Mouse (Mus musculus) spleen, embryonic (tissue): ENCODE data around the gene Cops6.

ENCODE experiments used
- CTCF ChIA-PET: fragments of 350-600 bp; sonication (Branson Sonifier 250); formaldehyde crosslinking; loops from one replicate; lab custom pipeline; 2022; lab: Charles Lee

The Cops6 gene

GRCm38 (mm10) chr5:138160842-138161665 is at the start of gene Cops6:
Cops6 (plus strand) TSS chr5:138161071.
- CTCF ChIA-PET = no interaction called here

GRCm38 (mm10) chr5:138116255-138117198 is 44.3 kb upstream of the Cops6 start, which contains the start of gene Zscan21:
Zscan21 (plus strand) TSS chr5:138116903.
- CTCF ChIA-PET = interaction anchor here (0.6 kb wide), 1 partner anchor 71 kb away, joined by 4 read pairs; the partner anchor contains the start of gene Cnpy4

GRCm38 (mm10) chr5:138117199-138118015 is 43.5 kb upstream of the Cops6 start:
- CTCF ChIA-PET = interaction anchor here (0.9 kb wide), 1 partner anchor 32 kb away, joined by 3 read pairs; the partner anchor contains the start of gene Zkscan1

GRCm38 (mm10) chr5:138118041-138118440 is 42.8 kb upstream of the Cops6 start:
- CTCF ChIA-PET = interaction anchor here (0.7 to 0.9 kb wide), 2 partner anchors 33 to 66 kb away, joined by 3 to 4 read pairs; partner anchors contain the start of gene Zkscan1

GRCm38 (mm10) chr5:138132425-138133064 is 28.3 kb upstream of the Cops6 start:
- CTCF ChIA-PET = no interaction called here

- CTCF ChIA-PET = no interaction called here
These were observed 23.6 kb upstream of the Cops6 start for GRCm38 (mm10) chr5:138137257-138137656.

- CTCF ChIA-PET = interaction anchor here (0.6 kb wide), 1 partner anchor 152 kb away, joined by 5 read pairs; no protein-coding TSS in a partner anchor
These were observed 22.8 kb upstream of the Cops6 start for GRCm38 (mm10) chr5:138137935-138138549.

GRCm38 (mm10) chr5:138138585-138138984 is 22.3 kb upstream of the Cops6 start:
- CTCF ChIA-PET = interaction anchor here (0.6 kb wide), 2 partner anchors 124 to 1321 kb away, joined by 4 to 7 read pairs; no protein-coding TSS in a partner anchor

- CTCF ChIA-PET = no interaction called here
These were observed 6.5 kb upstream of the Cops6 start for GRCm38 (mm10) chr5:138154390-138154789.

GRCm38 (mm10) chr5:138155443-138155976 is 5.4 kb upstream of the Cops6 start, which contains the start of gene Zfp113:
Zfp113 (minus strand) TSS chr5:138155744.
- CTCF ChIA-PET = no interaction called here

- CTCF ChIA-PET = interaction anchor here (0.7 kb wide), 1 partner anchor 8 kb away, joined by 6 read pairs; no protein-coding TSS in a partner anchor
These were observed 578 bp upstream of the Cops6 start for GRCm38 (mm10) chr5:138160224-138160762.

GRCm38 (mm10) chr5:138163046-138163445 is 2.2 kb downstream of the Cops6 start:
- CTCF ChIA-PET = no interaction called here

GRCm38 (mm10) chr5:138163610-138164009 is 2.7 kb downstream of the Cops6 start:
- CTCF ChIA-PET = no interaction called here

- CTCF ChIA-PET = no interaction called here
These were observed 4.7 kb downstream of the Cops6 start for GRCm38 (mm10) chr5:138165594-138165993.

GRCm38 (mm10) chr5:138170936-138171561 is 10.2 kb downstream of the Cops6 start:
- CTCF ChIA-PET = no interaction called here

- CTCF ChIA-PET = no interaction called here
These were observed 11.0 kb downstream of the Cops6 start, which contains the start of the genes Ap4m1 and Mcm7 for GRCm38 (mm10) chr5:138171695-138172491. Ap4m1 (plus strand) TSS chr5:138172002. Mcm7 (minus strand) TSS chr5:138172422.

GRCm38 (mm10) chr5:138173217-138173616 is 12.3 kb downstream of the Cops6 start:
- CTCF ChIA-PET = no interaction called here
